Mouse (Mus musculus): ENCODE results near the gene Tet2.

DNA sequence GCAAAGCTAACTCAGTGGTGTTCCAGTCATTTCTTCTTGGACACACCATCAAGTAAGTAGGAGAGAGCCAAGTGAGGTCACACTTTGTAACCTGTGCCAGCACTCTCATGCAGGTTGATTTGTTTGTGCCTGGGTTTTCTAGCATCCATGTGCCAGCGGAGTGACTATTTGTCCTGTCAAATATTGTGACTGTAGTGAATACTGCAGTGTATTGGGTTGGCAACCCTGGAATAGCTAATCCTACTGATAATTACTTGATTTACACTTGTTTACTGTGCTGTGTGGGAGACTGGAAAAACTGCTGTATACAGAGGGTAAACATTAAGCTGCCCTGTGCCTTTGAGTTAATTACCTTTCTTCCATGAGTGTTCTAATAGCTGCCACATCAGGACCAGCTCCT is 62.1 kb downstream of the Tet2 start:
- no peak for TF ChIP-seq CTCF (IDR thresholded peaks at IDR 0.05; ENCODE audit: low read depth)
- no peak for TF ChIP-seq EP300 (IDR thresholded peaks at IDR 0.05; ENCODE audit: low read depth)

All from liver, postnatal 0 days (tissue).